Mouse (Mus musculus) forebrain, embryonic 16.5 days (tissue): ENCODE measurements around the gene Lima1. TPM values are rescaled to one million over a fixed set of nuclear protein-coding genes. Genes with fewer than 3 reads are reported as not detected.

ENCODE experiments used
- ATAC-seq: fragments of 200-750 bp; cut with Nextera tagmentation; 2 replicates; pipeline ENCODE4 v1.8.0; 2017; ENCODE audit warnings: mild to moderate bottlenecking, moderate library complexity
- H3K27ac ChIP-seq: fragments of 300-500 bp; sonication (generic); 2 replicates; pipeline ENCODE4 v1.5.1; 2014; ENCODE audit warnings: low read length, control low read depth
- H3K27me3 ChIP-seq: fragments of 300-500 bp; sonication (generic); replicated peaks from 2 replicates; pipeline ENCODE4 v1.6.1; 2014; ENCODE audit warnings: low read length; ENCODE audit not compliant: control insufficient read depth, insufficient read depth
- H3K36me3 ChIP-seq: fragments of 300-500 bp; sonication (generic); 2 replicates; pipeline ENCODE4 v1.6.1; 2014; ENCODE audit not compliant: control insufficient read depth, insufficient read depth
- H3K4me1 ChIP-seq: fragments of 300-500 bp; sonication (generic); replicated peaks from 2 replicates; pipeline ENCODE4 v1.6.1; 2014; ENCODE audit warnings: low read length; ENCODE audit not compliant: control insufficient read depth, insufficient read depth
- H3K4me2 ChIP-seq: fragments of 300-500 bp; sonication (generic); 2 replicates; pipeline ENCODE4 v1.6.1; 2014; ENCODE audit warnings: mild to moderate bottlenecking, low read length, control low read depth
- H3K4me3 ChIP-seq: fragments of 300-500 bp; sonication (generic); replicated peaks from 2 replicates; pipeline ENCODE4 v1.5.1; 2014; ENCODE audit warnings: mild to moderate bottlenecking, low read length, control low read depth
- H3K9ac ChIP-seq: fragments of 300-500 bp; sonication (generic); replicated peaks from 2 replicates; pipeline ENCODE4 v1.6.1; 2014; ENCODE audit warnings: low read depth, low read length, control low read depth
- H3K9me3 ChIP-seq: fragments of 300-500 bp; sonication (generic); 2 replicates; pipeline ENCODE4 v1.6.1; 2016; ENCODE audit warnings: low read length; ENCODE audit not compliant: control insufficient read depth
- WGBS: fragments of 180-500 bp; shearing (Covaris S2); extraction: QIAGEN DNeasy Blood & Tissue Kit; methylation state at CpG from one replicate; pipeline ENCODE4 v1.1.7; 2014; 5-methylcytosine and 5-hydroxymethylcytosine counted together
- polyA plus RNA-seq: library from polyadenylated mRNA; unstranded; fragments of >200 nt; fragmentation: Nextera tagmentation; extraction: Ambion mirVana; gene quantifications from 2 replicates; pipeline ENCODE4 v1.2.1, GENCODE M21; 2015

Gene Lima1
- polyA plus RNA-seq, 1 experiment from 2014 or later = 38.0 TPM

DNA sequence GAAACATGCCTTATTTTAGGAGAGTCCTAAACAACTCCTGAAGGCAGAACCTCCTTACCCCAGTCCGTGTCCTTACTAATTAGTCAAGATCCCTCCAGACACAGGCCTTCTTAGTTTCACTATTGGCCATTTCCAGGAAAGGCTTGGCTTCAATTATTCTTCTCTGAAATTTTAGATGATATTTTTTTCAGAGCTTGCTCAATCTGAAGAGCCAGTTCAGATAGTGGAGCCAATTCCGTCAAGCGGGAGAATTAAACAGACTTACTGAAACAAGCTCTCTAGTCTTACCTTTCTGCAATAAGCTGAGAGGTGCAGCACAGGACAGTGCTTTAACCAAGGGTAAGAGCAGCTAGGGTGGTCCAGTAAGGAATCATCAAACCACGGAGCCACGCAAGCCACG lies 11.9 kb downstream of the Lima1 start:
- H3K27ac ChIP-seq = no peak overlapping the region
- no peak for ATAC-seq
- H3K4me1 ChIP-seq = peaks cover 13% of the 10 kb centered on the region
- no peak overlapping the region for H3K4me3 ChIP-seq
- no peaks in the 10 kb centered on the region for H3K36me3 ChIP-seq
- no peaks in the 10 kb centered on the region for H3K27me3 ChIP-seq
- no peak overlapping the region for H3K9ac ChIP-seq
- no peaks in the 10 kb centered on the region for H3K9me3 ChIP-seq
- 96% methylated on average over 6 of the region's 6 CpGs for WGBS
- H3K4me2 ChIP-seq = no peak overlapping the region

DNA sequence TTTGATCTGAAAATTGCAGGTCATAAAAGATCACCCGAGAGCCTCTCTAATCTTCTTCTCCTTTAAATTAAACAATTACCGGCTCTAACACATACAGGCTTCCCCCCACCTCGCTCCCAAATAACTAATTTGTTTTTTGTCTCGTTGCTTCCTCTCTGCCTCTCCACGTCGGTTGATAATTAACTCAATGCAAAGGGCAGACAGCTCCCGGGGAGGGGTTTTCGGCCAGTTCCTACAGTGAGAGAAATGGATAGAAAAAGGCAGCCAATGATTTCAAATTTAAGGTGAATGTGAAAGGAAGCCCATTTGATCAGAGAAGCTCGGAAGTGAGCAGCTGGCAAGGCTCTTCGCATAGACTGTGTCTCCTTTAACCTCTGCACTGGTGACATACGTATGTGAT lies 12.8 kb downstream of the Lima1 start:
- no peak overlapping the region for H3K27ac ChIP-seq
- no peaks in the 10 kb centered on the region for H3K27me3 ChIP-seq
- H3K4me1 ChIP-seq = peaks cover 13% of the 10 kb centered on the region
- no peaks in the 10 kb centered on the region for H3K36me3 ChIP-seq
- H3K9ac ChIP-seq = no peak overlapping the region
- ATAC-seq = no peak
- WGBS = 31% methylated on average over 11 of the region's 11 CpGs
- H3K9me3 ChIP-seq = no peaks in the 10 kb centered on the region
- no peak overlapping the region for H3K4me2 ChIP-seq
- no peak overlapping the region for H3K4me3 ChIP-seq

DNA sequence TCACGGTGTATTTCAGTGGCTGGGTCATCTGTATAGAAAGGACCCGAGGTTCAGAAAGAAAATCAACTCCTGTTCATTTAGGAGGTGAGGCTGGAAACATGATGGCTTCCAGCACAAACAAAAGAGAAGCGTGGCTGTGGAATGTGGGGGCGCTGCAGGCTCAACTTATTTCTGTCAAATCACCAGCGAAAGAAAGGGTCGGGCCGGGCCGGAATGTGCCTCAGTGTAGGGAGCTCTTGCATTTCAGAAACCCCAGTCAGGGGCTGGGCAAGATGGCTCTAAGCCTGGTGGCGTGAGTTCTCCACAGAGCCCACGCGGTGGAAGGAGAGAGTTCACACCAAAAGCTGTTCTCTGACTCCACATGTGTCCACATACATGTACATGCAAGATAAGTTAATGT lies 13.3 kb downstream of the Lima1 start:
- H3K9me3 ChIP-seq = no peaks in the 10 kb centered on the region
- 27% methylated on average over 11 of the region's 11 CpGs for WGBS
- peaks cover 13% of the 10 kb centered on the region for H3K4me1 ChIP-seq
- 0 out of 2 replicates have a peak overlapping the region, but pooled peaks have one; percentile 4 for H3K4me2 ChIP-seq
- H3K36me3 ChIP-seq = no peaks in the 10 kb centered on the region
- H3K27me3 ChIP-seq = no peaks in the 10 kb centered on the region
- no peak overlapping the region for H3K9ac ChIP-seq
- no peak overlapping the region for H3K4me3 ChIP-seq
- no peak for ATAC-seq
- no peak overlapping the region for H3K27ac ChIP-seq

DNA sequence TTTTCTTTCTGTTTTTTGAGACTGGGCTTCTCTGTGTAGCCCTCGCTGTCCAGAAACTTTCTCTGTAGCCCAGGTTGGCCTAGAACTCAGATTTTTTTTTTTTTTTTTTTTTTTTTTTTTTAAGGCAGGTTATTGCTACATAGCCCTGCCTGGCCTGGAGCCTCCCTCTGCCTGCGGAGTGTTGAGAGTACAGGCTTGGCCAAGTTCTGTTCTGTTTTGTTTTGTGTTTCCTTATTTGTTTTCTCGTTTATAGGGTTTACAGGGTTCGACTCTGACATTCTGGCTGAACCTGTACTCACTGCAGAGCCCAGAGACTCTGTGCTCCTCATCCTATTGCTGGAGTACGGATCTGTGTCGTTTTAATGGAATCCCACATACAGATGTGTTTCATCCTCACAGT lies 13.7 kb downstream of the Lima1 start:
- Histone ChIP-seq H3K27me3 (no peaks in the 10 kb centered on the region), H3K9me3 (no peaks in the 10 kb centered on the region), H3K36me3 (no peaks in the 10 kb centered on the region), H3K4me3 (no peak overlapping the region), H3K9ac (no peak overlapping the region), H3K4me2 (no peak overlapping the region), H3K4me1 (peaks cover 13% of the 10 kb centered on the region), H3K27ac (no peak overlapping the region)
- 76% methylated on average over 6 of the region's 6 CpGs for WGBS
- no peak for ATAC-seq

DNA sequence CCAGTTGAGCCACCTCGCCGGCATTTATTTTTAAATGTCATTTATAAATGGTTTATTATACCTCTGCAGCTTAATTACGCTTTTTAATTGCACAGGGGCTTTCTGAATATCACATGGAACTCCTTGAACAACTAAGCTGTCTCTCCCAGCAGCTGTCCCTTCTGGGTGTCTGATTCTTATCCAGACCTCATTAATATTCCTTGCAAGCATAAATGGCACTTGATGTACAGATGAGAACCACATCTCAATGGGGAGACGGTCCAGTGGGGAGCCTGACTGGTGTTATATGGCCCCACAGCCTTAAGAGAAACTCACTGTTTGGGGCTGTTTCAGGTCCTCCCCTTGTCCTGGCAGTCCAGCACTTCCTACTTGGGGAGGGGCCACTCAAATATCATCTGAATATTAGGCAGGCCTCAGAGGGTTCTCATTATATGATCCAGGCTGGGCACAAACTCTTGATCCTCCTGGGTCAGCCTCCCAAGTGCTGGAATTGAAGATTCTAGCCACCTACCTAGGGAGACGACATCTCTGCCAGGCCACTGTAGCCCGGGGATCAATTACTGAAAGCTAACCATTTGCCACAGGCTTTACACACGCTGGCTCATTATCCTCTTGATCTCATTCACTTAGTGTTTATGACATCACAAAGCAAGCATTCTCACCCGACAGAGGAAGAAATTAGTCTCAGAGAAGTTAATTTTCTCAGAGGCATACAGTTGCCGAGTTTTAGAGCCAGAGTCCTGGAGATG lies 15.4 kb downstream of the Lima1 start:
- WGBS = 14% methylated on average over 9 of the region's 9 CpGs
- Histone ChIP-seq H3K27ac (peak overlapping the region; percentile 35; the same call in 1 of the 2 replicates), H3K36me3 (no peaks in the 10 kb centered on the region), H3K4me3 (no peak overlapping the region), H3K4me1 (peaks cover 13% of the 10 kb centered on the region), H3K9me3 (no peaks in the 10 kb centered on the region), H3K27me3 (no peaks in the 10 kb centered on the region), H3K9ac (no peak overlapping the region), H3K4me2 (no peak overlapping the region)
- ATAC-seq = no peak

DNA sequence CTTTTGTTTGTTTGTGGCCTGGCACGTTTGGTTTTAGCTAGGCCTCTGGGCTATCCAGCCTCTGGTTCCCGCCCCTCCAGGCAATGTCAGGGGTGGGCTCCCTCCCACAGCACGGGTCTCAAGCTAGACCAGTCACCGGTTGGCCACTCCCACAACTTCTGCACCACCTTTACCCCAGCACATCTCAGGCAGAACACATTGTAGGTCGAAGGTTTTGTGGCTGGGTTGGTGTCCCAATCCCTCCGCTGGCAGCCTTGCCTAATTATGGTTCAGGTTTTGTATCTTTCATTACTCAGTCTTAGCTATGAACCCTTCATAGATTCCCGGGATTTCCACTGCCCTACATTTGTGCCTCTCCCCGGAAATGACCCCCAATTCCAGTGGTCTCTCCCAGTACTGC lies 17.8 kb downstream of the Lima1 start:
- ATAC-seq = no peak
- no peak overlapping the region for H3K4me3 ChIP-seq
- H3K27ac ChIP-seq = no peak overlapping the region
- no peaks in the 10 kb centered on the region for H3K27me3 ChIP-seq
- peaks cover 13% of the 10 kb centered on the region for H3K4me1 ChIP-seq
- WGBS = 65% methylated on average over 8 of the region's 8 CpGs
- no peak overlapping the region for H3K9ac ChIP-seq
- no peak overlapping the region for H3K4me2 ChIP-seq
- H3K36me3 ChIP-seq = no peaks in the 10 kb centered on the region
- no peaks in the 10 kb centered on the region for H3K9me3 ChIP-seq

DNA sequence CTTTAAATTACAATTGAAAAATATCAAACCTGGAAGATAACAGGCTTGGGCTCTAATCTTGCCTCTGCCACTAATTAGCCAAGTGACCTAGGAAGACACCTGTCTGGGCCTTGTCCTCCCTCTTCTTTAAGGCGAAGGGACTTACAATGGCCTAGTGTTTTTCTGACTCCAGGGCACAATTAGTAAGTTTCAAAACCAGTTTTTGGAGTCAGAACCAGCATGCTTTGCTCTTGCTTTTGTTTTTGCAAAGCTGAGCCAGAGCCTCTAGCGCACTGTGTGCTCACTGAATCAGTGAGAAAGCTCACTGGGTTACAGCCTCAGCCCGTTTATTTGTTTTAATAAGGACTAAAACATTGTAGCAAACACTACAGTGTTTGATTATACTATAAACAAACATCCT lies 20.1 kb downstream of the Lima1 start:
- Histone ChIP-seq H3K27me3 (no peaks in the 10 kb centered on the region), H3K4me2 (no peak overlapping the region), H3K4me3 (no peak overlapping the region), H3K27ac (no peak overlapping the region), H3K9ac (no peak overlapping the region), H3K4me1 (peaks cover 8% of the 10 kb centered on the region), H3K9me3 (no peaks in the 10 kb centered on the region), H3K36me3 (no peaks in the 10 kb centered on the region)
- WGBS = 19% methylated on average over 3 of the region's 3 CpGs
- no peak for ATAC-seq

DNA sequence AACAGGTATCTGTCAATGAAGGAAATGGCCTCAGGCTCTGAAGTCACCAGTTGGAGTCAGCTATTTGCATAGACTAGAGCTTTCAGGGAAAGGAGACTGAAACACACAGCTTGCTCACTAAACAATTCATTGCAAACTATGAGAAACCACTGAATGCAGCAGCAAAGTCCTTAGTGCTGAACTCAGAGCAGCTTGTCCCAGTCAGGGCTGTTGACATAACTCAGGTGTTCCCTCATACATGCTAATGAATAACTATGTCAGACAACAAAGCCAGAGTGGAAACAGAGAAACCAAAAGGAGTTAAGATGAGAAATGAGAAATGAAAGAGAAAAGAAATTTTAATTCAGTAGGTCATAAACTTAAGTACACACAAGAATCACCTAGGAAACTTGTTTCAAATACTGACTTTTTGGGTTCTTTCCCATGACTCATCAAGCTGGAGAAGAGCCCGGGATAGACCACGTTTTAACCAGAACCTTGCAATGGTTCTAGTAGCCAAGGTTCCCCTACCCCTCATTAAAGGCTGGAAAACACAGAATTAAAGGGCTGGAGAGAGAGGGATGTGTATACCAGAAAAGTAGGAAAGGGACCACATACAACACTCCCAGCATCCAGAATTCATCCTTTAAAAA lies 22.5 kb downstream of the Lima1 start:
- H3K4me2 ChIP-seq = no peak overlapping the region
- WGBS = 90% methylated on average over 2 of the region's 2 CpGs
- no peak for ATAC-seq
- no peaks in the 10 kb centered on the region for H3K36me3 ChIP-seq
- H3K27ac ChIP-seq = no peak overlapping the region
- no peaks in the 10 kb centered on the region for H3K27me3 ChIP-seq
- no peak overlapping the region for H3K4me3 ChIP-seq
- no peaks in the 10 kb centered on the region for H3K9me3 ChIP-seq
- no peaks in the 10 kb centered on the region for H3K4me1 ChIP-seq
- H3K9ac ChIP-seq = no peak overlapping the region

DNA sequence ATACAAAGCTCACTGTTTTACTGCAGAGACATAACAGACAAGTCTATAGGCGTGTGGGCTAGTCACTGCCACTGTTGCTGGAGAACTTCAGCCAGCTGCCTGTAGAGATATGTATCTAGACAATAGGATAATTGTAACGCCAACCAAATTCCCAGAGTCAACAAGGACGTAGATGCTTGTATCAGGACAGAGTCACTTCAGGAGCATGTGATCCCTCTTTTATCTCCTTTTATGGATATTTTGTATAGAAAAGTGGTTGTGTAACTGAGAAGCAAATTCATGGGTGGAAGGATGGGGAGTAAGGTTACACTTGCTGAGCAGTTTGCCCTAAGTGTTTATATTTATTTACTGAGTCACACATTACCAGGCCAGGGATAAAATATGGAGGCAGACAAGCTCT lies 25.0 kb downstream of the Lima1 start:
- Histone ChIP-seq H3K36me3 (no peaks in the 10 kb centered on the region), H3K4me3 (no peak overlapping the region), H3K9me3 (no peaks in the 10 kb centered on the region), H3K9ac (no peak overlapping the region), H3K4me2 (no peak overlapping the region), H3K27me3 (no peaks in the 10 kb centered on the region), H3K27ac (no peak overlapping the region), H3K4me1 (peaks cover 7% of the 10 kb centered on the region; the same call in 1 of the 2 replicates)
- WGBS = 72% methylated on average over 3 of the region's 3 CpGs
- ATAC-seq = no peak
